Mouse (Mus musculus): ENCODE results near the gene Kmt2e. TPM values are rescaled to one million over a fixed set of nuclear protein-coding genes. Genes with fewer than 3 reads are reported as not detected.

Gene Kmt2e
- polyA plus RNA-seq, 1 experiment from 2014 or later = 51.9 TPM

DNA sequence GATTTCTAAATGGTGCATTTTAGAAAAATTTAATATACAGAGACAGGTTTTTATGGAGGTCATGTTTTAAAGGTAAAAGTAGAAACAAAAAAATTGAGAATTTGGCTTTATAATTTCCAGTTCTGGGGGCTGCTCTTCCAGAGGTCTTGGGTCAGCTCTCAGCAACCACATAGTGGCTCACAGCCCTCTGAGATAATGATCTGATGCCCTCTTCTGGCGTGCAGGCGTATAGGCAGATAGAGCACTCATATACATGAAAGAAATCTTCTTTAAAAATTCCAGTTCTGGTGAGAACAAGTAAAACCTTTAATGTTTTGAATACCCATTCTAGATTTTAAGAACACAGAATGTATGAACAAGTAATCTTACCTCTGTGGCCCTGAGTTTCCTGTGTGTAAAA, 56.6 kb downstream of the Kmt2e start:
- WGBS = 38% methylated on average over 2 of the region's 2 CpGs
- no peak for ATAC-seq (ENCODE audit: low FRiP score, low TSS enrichment)

DNA sequence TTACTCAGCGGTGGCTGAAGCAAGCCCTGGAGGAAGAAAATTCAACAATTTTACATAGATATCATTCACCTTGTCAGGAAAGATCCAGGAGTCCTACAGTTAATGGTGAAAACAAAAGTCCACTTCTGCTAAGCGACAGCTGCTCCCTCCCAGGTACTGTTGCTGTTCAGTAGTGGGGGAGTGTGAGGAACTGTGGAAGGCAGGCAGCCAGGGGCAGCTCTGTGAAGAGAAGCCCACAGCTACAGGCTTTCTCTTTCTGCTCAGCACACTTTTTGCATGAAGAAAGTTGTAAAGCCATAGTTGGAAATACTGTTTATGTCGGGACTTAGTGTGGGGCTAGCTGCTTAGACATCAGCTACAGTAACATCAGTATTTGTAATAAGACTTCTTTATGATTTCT, 62.2 kb downstream of the Kmt2e start:
- no peak overlapping the region for H3K9ac ChIP-seq (ENCODE audit: low read length)
- WGBS = 78% methylated on average over 3 of the region's 3 CpGs
- no peak overlapping the region for H3K27ac ChIP-seq (replicated peaks)
- TF ChIP-seq EP300 (optimal IDR thresholded peaks at IDR 0.05) = no peak
- TF ChIP-seq CTCF (IDR thresholded peaks at IDR 0.05; ENCODE audit: low read depth) = no peak
- no peak overlapping the region for H3K4me2 ChIP-seq (replicated peaks; ENCODE audit: low read depth)
- no peaks in the 10 kb centered on the region for H3K9me3 ChIP-seq (ENCODE audit: control insufficient read depth, low read length)
- no peaks in the 10 kb centered on the region for H3K4me1 ChIP-seq (replicated peaks; ENCODE audit: control insufficient read depth, insufficient read depth)
- H3K27me3 ChIP-seq (ENCODE audit: control insufficient read depth, insufficient read depth, low read length) = no peaks in the 10 kb centered on the region
- no peak for DNase-seq (ENCODE audit: low spot score)
- no peak overlapping the region for H3K4me3 ChIP-seq (ENCODE audit: low read depth, low read length)
- H3K36me3 ChIP-seq (ENCODE audit: control insufficient read depth, insufficient read depth, low read length) = peaks cover 56% of the 10 kb centered on the region
- ATAC-seq (ENCODE audit: low FRiP score, low TSS enrichment) = no peak

More for the DNA sequence above, 56.6 kb downstream of the Kmt2e start:
- Histone ChIP-seq H3K27ac (replicated peaks) (no peak overlapping the region), H3K36me3 (ENCODE audit: control insufficient read depth, insufficient read depth, low read length) (peaks cover 35% of the 10 kb centered on the region), H3K9me3 (ENCODE audit: control insufficient read depth, low read length) (no peaks in the 10 kb centered on the region), H3K4me3 (ENCODE audit: low read depth, low read length) (no peak overlapping the region), H3K4me2 (replicated peaks; ENCODE audit: low read depth) (no peak overlapping the region), H3K9ac (ENCODE audit: low read length) (no peak overlapping the region), H3K27me3 (ENCODE audit: control insufficient read depth, insufficient read depth, low read length) (no peaks in the 10 kb centered on the region), H3K4me1 (replicated peaks; ENCODE audit: control insufficient read depth, insufficient read depth) (no peaks in the 10 kb centered on the region)
- TF ChIP-seq CTCF (IDR thresholded peaks at IDR 0.05; ENCODE audit: low read depth) = peak; percentile 69
- no peak for TF ChIP-seq EP300 (optimal IDR thresholded peaks at IDR 0.05)
- no peak for DNase-seq (ENCODE audit: low spot score)

DNA sequence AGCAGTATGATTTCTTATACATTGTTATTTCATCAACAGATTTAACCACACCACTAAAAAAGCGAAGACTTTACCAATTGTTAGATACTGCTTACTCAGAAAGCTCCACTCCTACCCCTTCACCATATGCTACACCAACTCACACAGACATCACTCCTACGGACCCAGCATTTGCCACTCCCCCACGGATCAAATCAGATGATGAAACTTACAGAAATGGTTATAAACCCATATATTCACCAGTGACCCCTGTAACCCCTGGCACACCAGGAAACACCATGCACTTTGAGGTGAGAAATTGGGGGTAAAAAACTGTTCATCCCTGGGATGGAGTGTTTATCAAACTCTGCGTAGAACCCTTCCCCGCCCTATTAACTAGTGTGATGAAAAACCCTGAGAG, 62.7 kb downstream of the Kmt2e start:
- Histone ChIP-seq H3K4me2 (replicated peaks; ENCODE audit: low read depth) (no peak overlapping the region), H3K27me3 (ENCODE audit: control insufficient read depth, insufficient read depth, low read length) (no peaks in the 10 kb centered on the region), H3K9ac (ENCODE audit: low read length) (no peak overlapping the region), H3K27ac (replicated peaks) (no peak overlapping the region), H3K4me3 (ENCODE audit: low read depth, low read length) (no peak overlapping the region), H3K36me3 (ENCODE audit: control insufficient read depth, insufficient read depth, low read length) (peaks cover 60% of the 10 kb centered on the region), H3K9me3 (ENCODE audit: control insufficient read depth, low read length) (no peaks in the 10 kb centered on the region), H3K4me1 (replicated peaks; ENCODE audit: control insufficient read depth, insufficient read depth) (no peaks in the 10 kb centered on the region)
- WGBS = 87% methylated on average over 5 of the region's 5 CpGs
- DNase-seq (ENCODE audit: low spot score) (no peak), ATAC-seq (ENCODE audit: low FRiP score, low TSS enrichment) (no peak)
- TF ChIP-seq EP300 (optimal IDR thresholded peaks at IDR 0.05) (no peak), CTCF (IDR thresholded peaks at IDR 0.05; ENCODE audit: low read depth) (no peak)

DNA sequence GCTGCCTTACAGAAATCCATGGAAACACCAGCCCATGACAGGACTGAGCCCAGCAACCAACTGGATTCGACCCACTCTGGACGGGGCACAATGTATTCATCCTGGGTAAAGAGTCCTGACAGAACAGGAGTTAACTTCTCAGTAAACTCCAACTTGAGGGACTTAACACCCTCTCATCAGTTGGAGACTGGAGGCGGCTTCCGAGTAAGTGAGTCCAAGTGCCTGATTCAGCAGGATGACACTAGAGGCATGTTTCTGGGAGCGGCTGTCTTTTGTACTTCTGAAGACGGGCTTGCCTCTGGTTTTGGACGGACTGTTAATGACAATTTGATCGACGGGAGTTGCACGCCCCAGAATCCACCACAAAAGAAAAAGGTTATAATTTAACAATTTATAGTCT, 63.7 kb downstream of the Kmt2e start:
- no peak for DNase-seq (ENCODE audit: low spot score)
- TF ChIP-seq CTCF (IDR thresholded peaks at IDR 0.05; ENCODE audit: low read depth) = no peak
- no peak for TF ChIP-seq EP300 (optimal IDR thresholded peaks at IDR 0.05)
- no peak overlapping the region for H3K27ac ChIP-seq (replicated peaks)
- no peaks in the 10 kb centered on the region for H3K4me1 ChIP-seq (replicated peaks; ENCODE audit: control insufficient read depth, insufficient read depth)
- no peak for ATAC-seq (ENCODE audit: low FRiP score, low TSS enrichment)
- no peak overlapping the region for H3K4me3 ChIP-seq (ENCODE audit: low read depth, low read length)
- 83% methylated on average over 10 of the region's 10 CpGs for WGBS
- peaks cover 55% of the 10 kb centered on the region for H3K36me3 ChIP-seq (ENCODE audit: control insufficient read depth, insufficient read depth, low read length)
- no peaks in the 10 kb centered on the region for H3K9me3 ChIP-seq (ENCODE audit: control insufficient read depth, low read length)
- H3K27me3 ChIP-seq (ENCODE audit: control insufficient read depth, insufficient read depth, low read length) = no peaks in the 10 kb centered on the region
- no peak overlapping the region for H3K4me2 ChIP-seq (replicated peaks; ENCODE audit: low read depth)
- no peak overlapping the region for H3K9ac ChIP-seq (ENCODE audit: low read length)

DNA sequence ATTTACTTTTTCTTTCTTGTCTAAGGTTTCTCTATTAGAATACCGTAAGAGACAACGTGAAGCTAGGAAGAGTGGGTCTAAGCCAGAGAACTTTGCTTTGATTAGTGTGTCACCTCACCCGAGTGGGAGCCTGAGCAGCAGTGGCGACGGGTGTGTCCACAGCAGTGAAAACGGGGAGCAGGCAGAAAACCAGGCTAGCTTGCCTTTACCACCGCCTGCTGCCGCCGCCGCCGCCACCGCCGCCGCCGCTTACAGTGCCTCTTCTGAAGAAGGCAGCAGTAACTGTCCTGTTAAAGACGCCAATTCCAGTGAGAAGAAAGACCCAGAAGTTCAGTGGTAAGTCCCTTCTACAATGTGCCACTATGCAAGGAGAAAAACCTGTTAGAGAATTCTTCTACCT, 65.0 kb downstream of the Kmt2e start:
- Histone ChIP-seq H3K9me3 (ENCODE audit: control insufficient read depth, low read length) (no peaks in the 10 kb centered on the region), H3K36me3 (ENCODE audit: control insufficient read depth, insufficient read depth, low read length) (peaks cover 46% of the 10 kb centered on the region), H3K4me2 (replicated peaks; ENCODE audit: low read depth) (no peak overlapping the region), H3K27ac (replicated peaks) (no peak overlapping the region), H3K4me1 (replicated peaks; ENCODE audit: control insufficient read depth, insufficient read depth) (no peaks in the 10 kb centered on the region), H3K4me3 (ENCODE audit: low read depth, low read length) (no peak overlapping the region), H3K9ac (ENCODE audit: low read length) (no peak overlapping the region), H3K27me3 (ENCODE audit: control insufficient read depth, insufficient read depth, low read length) (no peaks in the 10 kb centered on the region)
- WGBS = 91% methylated on average over 16 of the region's 16 CpGs
- DNase-seq (ENCODE audit: low spot score) = no peak
- ATAC-seq (ENCODE audit: low FRiP score, low TSS enrichment) = no peak
- TF ChIP-seq CTCF (IDR thresholded peaks at IDR 0.05; ENCODE audit: low read depth) = no peak
- no peak for TF ChIP-seq EP300 (optimal IDR thresholded peaks at IDR 0.05)

DNA sequence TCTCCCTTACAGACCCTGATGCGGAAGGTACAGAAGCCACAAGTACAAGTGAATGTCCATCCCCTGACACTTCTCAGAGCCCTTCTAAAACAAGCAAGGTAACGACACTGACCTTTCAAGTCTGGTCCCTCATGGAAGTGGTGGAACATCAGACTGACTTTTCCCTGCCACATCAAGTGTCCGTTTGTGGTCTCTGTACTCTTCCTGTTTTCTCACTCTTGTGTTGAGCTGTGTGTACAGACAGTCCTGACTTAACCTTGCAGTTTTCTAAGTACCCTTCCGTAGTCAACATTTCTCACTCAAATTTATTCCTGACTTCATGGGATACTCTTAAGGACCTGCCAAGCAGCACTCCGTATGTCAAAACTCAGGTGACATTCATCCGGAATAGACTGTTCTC, 66.5 kb downstream of the Kmt2e start:
- Histone ChIP-seq H3K4me3 (ENCODE audit: low read depth, low read length) (no peak overlapping the region), H3K4me1 (replicated peaks; ENCODE audit: control insufficient read depth, insufficient read depth) (no peaks in the 10 kb centered on the region), H3K4me2 (replicated peaks; ENCODE audit: low read depth) (no peak overlapping the region), H3K27ac (replicated peaks) (no peak overlapping the region), H3K27me3 (ENCODE audit: control insufficient read depth, insufficient read depth, low read length) (no peaks in the 10 kb centered on the region), H3K36me3 (ENCODE audit: control insufficient read depth, insufficient read depth, low read length) (peaks cover 41% of the 10 kb centered on the region), H3K9ac (ENCODE audit: low read length) (no peak overlapping the region), H3K9me3 (ENCODE audit: control insufficient read depth, low read length) (no peaks in the 10 kb centered on the region)
- no peak for DNase-seq (ENCODE audit: low spot score)
- no peak for TF ChIP-seq CTCF (IDR thresholded peaks at IDR 0.05; ENCODE audit: low read depth)
- no peak for TF ChIP-seq EP300 (optimal IDR thresholded peaks at IDR 0.05)
- ATAC-seq (ENCODE audit: low FRiP score, low TSS enrichment) = no peak
- WGBS = 88% methylated on average over 6 of the region's 6 CpGs
